Mouse (Mus musculus) erythroblast, embryonic 14.5 days (primary cell): Measurements from ENCODE around the gene Csf3r. TPM values are rescaled to one million over a fixed set of nuclear protein-coding genes. Genes with fewer than 3 reads are reported as not detected.
"Not testable (repeated sequence)": the region's sequence is repeated elsewhere in the genome, so short reads cannot be mapped to it uniquely, and the experiment has no call there.

Experiments
- H3K27me3 ChIP-seq: 2 replicates; pipeline ENCODE4 v1.6.1; 2012; ENCODE audit warnings: inconsistent platforms; ENCODE audit not compliant: control insufficient read depth
- H3K36me3 ChIP-seq: 2 replicates; pipeline ENCODE4 v1.6.1; 2012; ENCODE audit warnings: mild to moderate bottlenecking, inconsistent platforms; ENCODE audit not compliant: control insufficient read depth
- H3K4me1 ChIP-seq: 2 replicates; pipeline ENCODE4 v1.6.1; 2012; ENCODE audit warnings: inconsistent platforms; ENCODE audit not compliant: control insufficient read depth
- H3K4me3 ChIP-seq: replicated peaks from 2 replicates; pipeline ENCODE3; 2012; ENCODE audit warnings: moderate library complexity, mild to moderate bottlenecking, inconsistent platforms
- H3K9me3 ChIP-seq: 2 replicates; pipeline ENCODE4 v1.6.1; 2012; ENCODE audit warnings: low read length, inconsistent platforms, mixed read lengths; ENCODE audit not compliant: control insufficient read depth
- GATA1 ChIP-seq: IDR thresholded peaks from 2 replicates; pipeline ENCODE4 v1.6.1; 2012; ENCODE audit warnings: low read length, inconsistent platforms, mixed read lengths
- TAL1 ChIP-seq: IDR thresholded peaks from 3 replicates; pipeline ENCODE4 v1.6.1; 2012; ENCODE audit warnings: low read length, inconsistent platforms, mixed read lengths
- polyA plus RNA-seq: library from polyadenylated mRNA; stranded (reverse); fragments of >175 nt; gene quantifications from 2 replicates; pipeline ENCODE4 v1.2.3, GENCODE M21; 2012

Gene Csf3r
- polyA plus RNA-seq: 0.04 and 0.11 TPM in 2 replicates

- Histone ChIP-seq H3K4me1 (peaks cover 3% of the 10 kb centered on the region; the same call in 1 of the 2 replicates), H3K36me3 (no peaks in the 10 kb centered on the region), H3K27me3 (peaks cover 10% of the 10 kb centered on the region; the same call in 1 of the 2 replicates), H3K9me3 (no peaks in the 10 kb centered on the region), H3K4me3 (no peak within 1 kb of the TSS)
- TF ChIP-seq GATA1 (no peak), TAL1 (no peak)
Measured at GRCm38 (mm10) chr4:126024303-126024900, at the start of gene Csf3r. TSS of gene Csf3r (plus strand) at chr4:126024550.

- Histone ChIP-seq H3K27me3 (no peaks in the 10 kb centered on the region), H3K9me3 (peaks cover 18% of the 10 kb centered on the region), H3K4me1 (no peaks in the 10 kb centered on the region), H3K4me3 (no peak overlapping the region), H3K36me3 (no peaks in the 10 kb centered on the region)
- no peak for TF ChIP-seq GATA1
- no peak for TF ChIP-seq TAL1
Measured at GRCm38 (mm10) chr4:125977768-125978167, 46.6 kb upstream of the Csf3r start.

- peaks cover 5% of the 10 kb centered on the region; the same call in 1 of the 2 replicates for H3K9me3 ChIP-seq
Measured at GRCm38 (mm10) chr4:125983279-125983678, 41.1 kb upstream of the Csf3r start.

GRCm38 (mm10) chr4:125985703-125986102 lies 38.6 kb upstream of the Csf3r start:
- H3K9me3 ChIP-seq, H3K4me3 ChIP-seq, H3K27me3 ChIP-seq, H3K4me1 ChIP-seq, H3K36me3 ChIP-seq: not testable (repeated sequence)

More at GRCm38 (mm10) chr4:125983279-125983678, 41.1 kb upstream of the Csf3r start:
- Histone ChIP-seq H3K27me3 (no peaks in the 10 kb centered on the region), H3K4me1 (no peaks in the 10 kb centered on the region), H3K4me3 (no peak overlapping the region), H3K36me3 (no peaks in the 10 kb centered on the region)
- TF ChIP-seq GATA1 (no peak), TAL1 (no peak)

GRCm38 (mm10) chr4:125987071-125987470 lies 37.3 kb upstream of the Csf3r start:
- no peak overlapping the region for H3K4me3 ChIP-seq
- H3K4me1 ChIP-seq: no peaks in the 10 kb centered on the region
- no peaks in the 10 kb centered on the region for H3K27me3 ChIP-seq
- H3K9me3 ChIP-seq: no peaks in the 10 kb centered on the region
- no peaks in the 10 kb centered on the region for H3K36me3 ChIP-seq
- TF ChIP-seq TAL1 (no peak), GATA1 (no peak)

GRCm38 (mm10) chr4:125989061-125989460 lies 35.3 kb upstream of the Csf3r start:
- TF ChIP-seq TAL1 (no peak), GATA1 (no peak)
- Histone ChIP-seq H3K4me1 (no peaks in the 10 kb centered on the region), H3K9me3 (no peaks in the 10 kb centered on the region), H3K27me3 (no peaks in the 10 kb centered on the region), H3K36me3 (no peaks in the 10 kb centered on the region), H3K4me3 (no peak overlapping the region)

- H3K27me3 ChIP-seq: no peaks in the 10 kb centered on the region
- no peak for TF ChIP-seq GATA1
- TF ChIP-seq TAL1: no peak
- H3K4me1 ChIP-seq: no peaks in the 10 kb centered on the region
- no peaks in the 10 kb centered on the region for H3K36me3 ChIP-seq
- H3K9me3 ChIP-seq: no peaks in the 10 kb centered on the region
- no peak overlapping the region for H3K4me3 ChIP-seq
Measured at GRCm38 (mm10) chr4:125990143-125990542, 34.2 kb upstream of the Csf3r start.

GRCm38 (mm10) chr4:125992206-125992605 lies 32.1 kb upstream of the Csf3r start:
- Histone ChIP-seq H3K27me3 (no peaks in the 10 kb centered on the region), H3K4me3 (no peak overlapping the region), H3K9me3 (peaks cover 2% of the 10 kb centered on the region), H3K36me3 (no peaks in the 10 kb centered on the region), H3K4me1 (no peaks in the 10 kb centered on the region)
- TF ChIP-seq TAL1 (no peak), GATA1 (no peak)

GRCm38 (mm10) chr4:125992906-125993305 lies 31.4 kb upstream of the Csf3r start:
- H3K36me3 ChIP-seq: no peaks in the 10 kb centered on the region
- TF ChIP-seq GATA1 (no peak), TAL1 (no peak)
- H3K4me1 ChIP-seq: no peaks in the 10 kb centered on the region
- H3K4me3 ChIP-seq: no peak overlapping the region
- no peaks in the 10 kb centered on the region for H3K27me3 ChIP-seq
- H3K9me3 ChIP-seq: peaks cover 4% of the 10 kb centered on the region

- H3K27me3 ChIP-seq: no peaks in the 10 kb centered on the region
- TF ChIP-seq TAL1 (no peak), GATA1 (no peak)
- H3K36me3 ChIP-seq: no peaks in the 10 kb centered on the region
- H3K9me3 ChIP-seq: peaks cover 7% of the 10 kb centered on the region
- no peak overlapping the region for H3K4me3 ChIP-seq
- no peaks in the 10 kb centered on the region for H3K4me1 ChIP-seq
Measured at GRCm38 (mm10) chr4:125996576-125996975, 27.8 kb upstream of the Csf3r start.
